Mouse (Mus musculus) liver, embryonic 15.5 days (tissue): ENCODE measurements at regions not wholly inside any gene's neighbourhood (a gene's known extent, or its start where the extent isn't known, plus 50 kb on each side); places are given as distances from the start of the nearest gene placed in this dataset.

ENCODE experiments used
- ATAC-seq: fragments of 200-750 bp; cut with Nextera tagmentation; 2 replicates; pipeline ENCODE4 v1.8.0; 2017; ENCODE audit warnings: moderate number of reproducible peaks, mild to moderate bottlenecking, moderate library complexity; ENCODE audit not compliant: insufficient read depth
- H3K27ac ChIP-seq: fragments of 300-500 bp; sonication (generic); replicated peaks from 2 replicates; pipeline ENCODE4 v1.5.1; 2015; ENCODE audit warnings: mild to moderate bottlenecking, inconsistent platforms
- H3K27me3 ChIP-seq: fragments of 300-500 bp; sonication (generic); 2 replicates; pipeline ENCODE4 v1.6.1; 2015; ENCODE audit warnings: mild to moderate bottlenecking, inconsistent platforms
- H3K36me3 ChIP-seq: fragments of 300-500 bp; sonication (generic); replicated peaks from 2 replicates; pipeline ENCODE4 v1.6.1; 2015; ENCODE audit warnings: moderate library complexity, mild to moderate bottlenecking, inconsistent platforms
- H3K4me1 ChIP-seq: fragments of 300-500 bp; sonication (generic); replicated peaks from 2 replicates; pipeline ENCODE4 v1.6.1; 2015; ENCODE audit warnings: inconsistent platforms
- H3K4me2 ChIP-seq: fragments of 300-500 bp; sonication (generic); 2 replicates; pipeline ENCODE4 v1.6.1; 2015; ENCODE audit warnings: moderate library complexity, mild to moderate bottlenecking, inconsistent platforms
- H3K4me3 ChIP-seq: fragments of 300-500 bp; sonication (generic); replicated peaks from 2 replicates; pipeline ENCODE4 v1.5.1; 2015; ENCODE audit warnings: mild to moderate bottlenecking, inconsistent platforms
- H3K9ac ChIP-seq: fragments of 300-500 bp; sonication (generic); 2 replicates; pipeline ENCODE4 v1.6.1; 2015; ENCODE audit warnings: moderate library complexity, mild to moderate bottlenecking, inconsistent platforms
- H3K9me3 ChIP-seq: fragments of 300-500 bp; sonication (generic); replicated peaks from 2 replicates; pipeline ENCODE4 v1.6.1; 2016; ENCODE audit warnings: inconsistent platforms
- WGBS: fragments of 180-500 bp; shearing (Covaris S2); methylation state at CpG from one replicate; pipeline ENCODE4 v1.1.7; 2015; ENCODE audit warnings: mixed read lengths; ENCODE audit not compliant: insufficient replicate concordance; 5-methylcytosine and 5-hydroxymethylcytosine counted together

DNA sequence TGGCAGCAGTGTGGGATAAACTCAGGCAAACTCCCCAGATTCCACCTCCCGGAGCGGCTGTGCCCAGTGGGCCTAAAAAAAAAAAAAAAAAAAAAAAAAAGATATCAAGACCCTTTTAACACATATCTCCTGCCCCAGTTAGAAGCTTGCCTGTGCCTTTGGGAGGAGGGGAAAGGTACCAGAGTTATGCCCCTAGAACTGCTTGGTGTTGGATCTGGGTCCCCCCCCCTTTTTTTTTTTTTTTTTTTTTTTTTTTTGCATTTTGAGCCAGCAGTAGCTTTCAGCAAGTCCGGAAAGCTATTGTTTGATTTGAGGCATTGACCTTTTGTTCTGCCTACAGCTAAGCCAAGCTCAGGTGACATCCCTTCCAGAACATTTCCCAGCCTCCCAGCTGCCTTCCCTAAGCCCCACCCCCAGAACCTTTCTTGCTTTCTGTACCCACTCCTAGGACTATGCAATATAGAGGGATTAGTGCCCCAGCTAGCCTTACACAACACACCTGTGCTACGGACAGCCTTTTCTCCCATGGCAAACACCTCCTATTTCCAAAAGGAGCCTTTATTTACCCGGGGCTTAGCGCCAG lies 252.1 kb upstream of the Prok2 start:
- no peaks in the 10 kb centered on the region for H3K27me3 ChIP-seq
- H3K4me3 ChIP-seq, result no peak overlapping the region
- no peak overlapping the region for H3K27ac ChIP-seq
- WGBS, result 60% methylated on average over 6 of the region's 6 CpGs
- H3K4me1 ChIP-seq, result no peaks in the 10 kb centered on the region
- ATAC-seq, result no peak
- H3K36me3 ChIP-seq, result no peaks in the 10 kb centered on the region
- no peak overlapping the region for H3K4me2 ChIP-seq
- no peaks in the 10 kb centered on the region for H3K9me3 ChIP-seq
- H3K9ac ChIP-seq, result no peak overlapping the region

DNA sequence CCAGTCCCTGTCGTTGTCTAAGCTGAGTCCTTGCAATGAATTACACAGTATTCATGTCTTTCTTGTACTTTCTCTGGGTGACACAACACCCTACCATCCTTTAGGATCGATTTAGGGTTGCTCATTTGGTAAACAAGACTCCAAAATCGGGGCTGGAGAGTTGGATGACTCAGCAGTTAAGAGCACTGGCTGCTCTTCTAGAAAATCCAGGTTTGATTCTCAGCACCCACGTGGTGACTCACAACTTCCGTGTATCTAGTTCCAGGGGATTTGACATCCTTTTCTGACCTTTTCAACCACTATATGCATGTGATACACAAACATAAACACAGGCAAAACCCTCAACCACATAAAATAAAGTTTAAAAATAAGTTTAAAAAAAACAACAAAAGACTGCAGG lies 250.0 kb upstream of the Prok2 start:
- no peak overlapping the region for H3K4me3 ChIP-seq
- 38% methylated on average over 5 of the region's 5 CpGs for WGBS
- H3K9ac ChIP-seq, result no peak overlapping the region
- peaks cover 4% of the 10 kb centered on the region; the same call in 1 of the 2 replicates for H3K27me3 ChIP-seq
- H3K9me3 ChIP-seq, result no peaks in the 10 kb centered on the region
- H3K27ac ChIP-seq, result no peak overlapping the region
- H3K4me1 ChIP-seq, result no peaks in the 10 kb centered on the region
- H3K36me3 ChIP-seq, result no peaks in the 10 kb centered on the region
- ATAC-seq, result no peak
- no peak overlapping the region for H3K4me2 ChIP-seq

DNA sequence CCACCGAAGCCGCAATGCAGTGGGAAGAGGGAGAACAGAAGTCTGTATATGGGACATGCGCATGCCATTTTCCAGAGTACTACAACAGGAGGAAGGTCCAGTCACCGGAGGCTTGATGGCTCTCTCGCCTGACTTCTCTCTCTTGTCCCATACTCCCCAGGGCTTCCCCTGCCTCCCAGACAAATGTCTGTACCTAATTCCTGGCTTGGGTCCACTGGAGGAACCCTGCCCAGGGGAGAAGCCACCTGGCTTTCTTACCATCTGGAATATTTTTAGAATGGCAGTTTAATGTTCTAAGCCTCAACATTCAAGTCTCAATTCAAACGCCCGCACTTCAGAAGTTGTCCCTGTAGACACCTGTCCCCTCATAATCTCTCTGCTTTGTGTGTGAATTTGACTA lies 249.3 kb upstream of the Prok2 start:
- Histone ChIP-seq H3K4me2 (no peak overlapping the region), H3K4me3 (no peak overlapping the region), H3K27ac (no peak overlapping the region), H3K9me3 (no peaks in the 10 kb centered on the region), H3K9ac (no peak overlapping the region), H3K4me1 (no peaks in the 10 kb centered on the region), H3K36me3 (no peaks in the 10 kb centered on the region), H3K27me3 (peaks cover 4% of the 10 kb centered on the region; the same call in 1 of the 2 replicates)
- no peak for ATAC-seq
- 77% methylated on average over 7 of the region's 7 CpGs for WGBS

DNA sequence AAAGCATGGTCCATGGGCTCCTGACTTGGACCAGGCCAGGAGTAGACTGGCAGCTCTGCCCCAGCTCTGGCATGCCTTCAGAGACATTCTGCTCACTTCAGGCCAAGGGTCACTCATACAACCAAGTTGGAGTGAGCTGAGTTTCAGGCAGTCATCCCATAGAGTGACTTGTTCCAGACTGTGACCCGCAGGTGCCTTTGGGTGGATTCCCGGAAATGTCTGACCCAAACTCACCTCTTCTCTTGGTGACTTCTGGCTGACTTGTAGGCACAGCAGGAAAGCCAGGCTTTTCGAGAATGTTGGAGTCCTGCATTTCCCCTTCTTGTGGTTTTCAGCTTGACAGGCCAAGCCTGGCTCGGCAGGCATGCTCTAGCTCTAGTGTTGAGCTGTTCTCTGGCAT lies 248.3 kb upstream of the Prok2 start:
- WGBS, result 42% methylated on average over 4 of the region's 4 CpGs
- no peak for ATAC-seq
- no peak overlapping the region for H3K9ac ChIP-seq

DNA sequence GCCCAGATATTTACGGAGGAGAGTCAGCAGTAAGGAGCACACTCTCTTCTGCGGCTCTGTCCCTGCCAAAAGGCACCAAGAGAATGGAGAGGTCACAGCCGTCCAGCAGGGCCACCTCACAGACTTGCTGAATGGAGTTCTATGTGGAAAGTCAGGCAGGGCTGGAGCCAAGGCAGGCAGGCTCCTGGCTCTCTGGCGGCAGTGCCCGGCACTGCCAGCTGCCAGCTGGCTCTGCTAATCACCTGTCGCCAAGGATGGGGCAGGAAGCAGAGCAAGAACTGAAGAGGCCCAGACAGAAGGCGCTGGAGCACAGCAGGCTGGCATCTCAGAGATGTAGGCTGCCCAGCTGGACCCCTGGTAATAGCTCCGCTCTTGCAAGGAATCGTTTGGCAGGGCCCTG lies 245.2 kb upstream of the Prok2 start:
- Histone ChIP-seq H3K27me3 (peaks cover 4% of the 10 kb centered on the region; the same call in 1 of the 2 replicates), H3K4me1 (no peaks in the 10 kb centered on the region), H3K36me3 (no peaks in the 10 kb centered on the region), H3K27ac (no peak overlapping the region), H3K4me2 (no peak overlapping the region), H3K4me3 (no peak overlapping the region), H3K9me3 (no peaks in the 10 kb centered on the region), H3K9ac (no peak overlapping the region)
- ATAC-seq, result no peak
- 56% methylated on average over 9 of the region's 9 CpGs for WGBS

More for the DNA sequence above, 248.3 kb upstream of the Prok2 start:
- Histone ChIP-seq H3K27me3 (peaks cover 4% of the 10 kb centered on the region; the same call in 1 of the 2 replicates), H3K36me3 (no peaks in the 10 kb centered on the region), H3K27ac (no peak overlapping the region), H3K4me1 (no peaks in the 10 kb centered on the region), H3K4me2 (no peak overlapping the region), H3K4me3 (no peak overlapping the region), H3K9me3 (no peaks in the 10 kb centered on the region)

DNA sequence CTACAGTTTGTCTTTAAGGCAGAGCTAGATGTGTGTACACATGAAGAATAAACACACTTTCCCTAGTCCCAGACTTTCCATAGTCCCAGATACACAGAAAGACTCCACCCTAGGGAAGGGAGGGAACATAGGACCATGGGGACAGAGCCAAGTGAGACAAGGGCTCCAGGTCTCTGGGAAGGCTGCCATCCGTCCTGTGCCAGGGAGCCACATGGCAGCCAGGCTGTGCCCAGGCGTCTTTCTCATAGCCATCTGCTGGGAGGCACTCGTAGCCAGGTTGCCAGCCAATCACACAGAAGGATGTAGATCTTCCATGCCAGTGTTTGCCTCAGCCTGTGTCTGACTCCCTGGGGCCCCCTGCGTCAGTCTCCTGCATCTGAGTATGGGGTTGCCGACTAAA lies 242.7 kb upstream of the Prok2 start:
- H3K27ac ChIP-seq, result no peak overlapping the region
- H3K9me3 ChIP-seq, result no peaks in the 10 kb centered on the region
- no peaks in the 10 kb centered on the region for H3K4me1 ChIP-seq
- no peak overlapping the region for H3K4me2 ChIP-seq
- WGBS, result 58% methylated on average over 5 of the region's 5 CpGs
- no peak for ATAC-seq
- H3K9ac ChIP-seq, result no peak overlapping the region
- H3K36me3 ChIP-seq, result no peaks in the 10 kb centered on the region
- H3K27me3 ChIP-seq, result peaks cover 4% of the 10 kb centered on the region; the same call in 1 of the 2 replicates
- H3K4me3 ChIP-seq, result no peak overlapping the region

DNA sequence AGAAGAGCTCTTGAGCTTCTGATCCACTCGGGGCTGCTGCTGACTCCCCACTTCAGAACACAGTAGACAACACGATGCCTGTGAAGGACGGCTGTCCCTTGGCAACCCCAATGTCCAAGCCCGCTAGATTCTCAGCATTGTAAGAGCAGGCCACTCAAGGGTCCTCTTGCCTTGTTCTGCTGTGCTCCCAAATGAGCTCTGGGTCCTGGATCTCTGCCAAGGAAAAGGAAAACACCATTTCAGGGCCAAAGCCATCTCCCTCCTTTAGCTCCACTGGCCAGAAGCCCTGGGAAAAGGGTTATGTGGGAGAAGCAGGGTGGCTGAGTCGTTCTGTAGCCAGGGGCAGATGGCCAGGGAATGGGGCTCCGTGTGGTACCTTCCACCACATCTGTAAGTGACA lies 241.3 kb upstream of the Prok2 start:
- Histone ChIP-seq H3K4me2 (no peak overlapping the region), H3K27ac (no peak overlapping the region), H3K36me3 (no peaks in the 10 kb centered on the region), H3K9me3 (no peaks in the 10 kb centered on the region), H3K4me1 (no peaks in the 10 kb centered on the region), H3K9ac (no peak overlapping the region), H3K4me3 (no peak overlapping the region), H3K27me3 (peaks cover 4% of the 10 kb centered on the region; the same call in 1 of the 2 replicates)
- 67% methylated on average over 6 of the region's 6 CpGs for WGBS
- ATAC-seq, result no peak

DNA sequence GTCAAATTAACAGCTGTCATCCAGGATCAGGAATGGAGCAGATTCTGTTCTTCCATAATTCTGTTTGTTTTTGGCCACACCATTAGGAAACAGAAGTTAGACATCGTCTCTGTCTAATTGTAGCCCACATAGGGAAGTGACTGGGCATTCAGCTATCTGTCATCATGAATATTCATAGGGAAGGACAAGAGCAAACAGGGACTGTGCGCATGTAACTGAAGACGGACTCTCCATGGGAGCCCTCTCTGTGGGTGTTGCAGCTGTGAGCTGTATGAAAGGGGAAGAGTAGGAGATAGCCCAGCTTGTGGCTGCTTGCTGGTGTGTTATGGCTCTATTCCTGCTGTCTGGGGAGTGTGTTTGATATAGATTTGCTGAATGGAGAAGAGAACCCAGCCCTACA lies 238.3 kb upstream of the Prok2 start:
- WGBS, result 54% methylated on average over 3 of the region's 3 CpGs
- H3K27ac ChIP-seq, result no peak overlapping the region
- no peaks in the 10 kb centered on the region for H3K4me1 ChIP-seq
- H3K4me2 ChIP-seq, result no peak overlapping the region
- H3K27me3 ChIP-seq, result peaks cover 4% of the 10 kb centered on the region; the same call in 1 of the 2 replicates
- no peak overlapping the region for H3K9ac ChIP-seq
- no peaks in the 10 kb centered on the region for H3K9me3 ChIP-seq
- no peak overlapping the region for H3K4me3 ChIP-seq
- no peak for ATAC-seq
- no peaks in the 10 kb centered on the region for H3K36me3 ChIP-seq

DNA sequence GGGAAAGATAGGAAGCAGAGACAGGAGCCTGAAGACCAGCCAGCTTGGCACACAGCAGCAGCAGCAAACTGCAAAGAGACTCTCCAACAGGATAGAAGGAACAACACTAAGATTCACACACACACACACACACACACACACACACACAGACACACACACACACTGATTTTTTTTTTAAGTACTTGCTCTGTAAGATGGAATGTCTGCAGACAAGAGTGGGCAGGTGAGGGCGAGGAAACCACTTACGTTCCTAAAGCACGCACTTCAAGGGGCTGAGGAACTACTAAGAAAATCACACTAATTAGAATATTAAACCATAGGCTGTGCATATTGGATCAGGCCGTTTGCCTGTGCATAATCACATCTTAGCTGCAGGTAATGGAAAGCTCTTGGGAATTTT lies 237.8 kb upstream of the Prok2 start:
- WGBS, result 64% methylated on average over 4 of the region's 4 CpGs
- Histone ChIP-seq H3K4me2 (no peak overlapping the region), H3K4me3 (no peak overlapping the region), H3K27me3 (peaks cover 4% of the 10 kb centered on the region), H3K27ac (no peak overlapping the region), H3K9me3 (no peaks in the 10 kb centered on the region), H3K9ac (no peak overlapping the region), H3K36me3 (no peaks in the 10 kb centered on the region), H3K4me1 (no peaks in the 10 kb centered on the region)
- no peak for ATAC-seq

DNA sequence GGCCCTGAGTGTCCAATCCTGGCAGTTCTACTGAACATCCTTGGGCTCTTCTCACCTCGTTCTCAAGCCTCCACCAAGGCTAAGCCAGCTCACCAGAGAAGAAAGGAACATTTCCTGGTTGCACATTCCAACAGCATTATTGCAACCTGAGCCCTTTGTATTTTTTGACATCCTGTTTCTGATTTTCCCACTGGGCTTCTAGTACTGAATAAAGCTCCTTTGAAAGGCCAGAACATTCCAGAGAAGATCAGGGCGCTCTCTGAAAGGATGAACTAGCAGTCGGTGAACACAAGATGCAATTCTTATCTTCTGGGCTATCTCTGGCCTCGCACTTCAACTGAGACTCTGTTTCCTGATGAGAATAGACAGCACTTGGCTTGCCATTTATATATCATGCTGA lies 233.2 kb upstream of the Prok2 start:
- peaks cover 7% of the 10 kb centered on the region for H3K27me3 ChIP-seq
- no peaks in the 10 kb centered on the region for H3K36me3 ChIP-seq
- WGBS, result 20% methylated on average over 4 of the region's 4 CpGs
- no peak for ATAC-seq
- no peak overlapping the region for H3K4me2 ChIP-seq
- no peaks in the 10 kb centered on the region for H3K4me1 ChIP-seq
- no peak overlapping the region for H3K4me3 ChIP-seq
- H3K9ac ChIP-seq, result no peak overlapping the region
- H3K27ac ChIP-seq, result no peak overlapping the region
- no peaks in the 10 kb centered on the region for H3K9me3 ChIP-seq

DNA sequence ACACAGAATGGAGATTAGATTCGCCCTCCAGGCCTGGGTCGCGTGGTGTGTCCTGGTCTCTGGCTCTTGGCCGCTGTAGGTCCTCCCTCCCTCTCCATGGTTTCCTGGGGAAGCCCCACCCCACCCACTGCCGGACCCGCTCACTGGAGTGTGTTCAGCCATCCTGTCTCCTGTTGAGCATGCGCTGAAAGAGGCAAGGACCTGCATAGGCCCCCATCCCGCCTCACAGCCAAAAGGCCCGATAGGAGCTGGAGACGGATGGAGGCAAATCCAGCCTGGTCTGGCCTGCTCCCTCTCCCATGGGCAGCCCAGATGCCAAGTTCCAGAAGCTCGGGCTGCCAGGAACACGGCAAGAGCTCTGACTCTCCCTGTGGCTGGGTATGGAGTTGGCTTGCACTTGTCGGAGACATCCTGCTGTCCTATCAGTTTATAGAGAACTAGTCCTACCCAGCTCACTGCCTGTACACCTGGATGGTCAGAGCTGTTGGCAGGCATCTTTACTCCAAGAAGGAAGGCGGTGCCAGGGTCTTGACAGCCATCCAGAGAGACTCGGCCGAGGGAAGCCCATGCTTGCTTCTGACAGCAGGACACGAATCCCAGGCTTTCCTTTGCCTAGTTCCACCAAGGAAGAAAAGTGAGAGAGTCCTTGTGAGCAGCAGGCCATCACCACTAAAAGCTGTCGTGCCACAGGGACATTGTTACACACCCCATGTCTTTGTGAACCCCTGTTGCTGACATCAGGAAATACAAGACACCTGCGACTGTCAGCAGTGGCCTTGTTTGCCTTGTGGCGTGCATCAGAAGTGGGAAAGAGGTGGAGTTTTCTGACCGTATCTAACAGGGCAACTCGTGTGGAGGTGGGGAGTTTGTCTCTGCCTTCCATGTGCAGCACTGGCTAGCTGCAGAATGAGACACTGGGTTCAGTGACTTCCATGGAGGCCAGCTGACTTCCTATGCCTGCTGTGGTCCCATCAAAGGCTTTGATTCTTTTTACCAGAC lies 228.9 kb upstream of the Prok2 start:
- H3K4me3 ChIP-seq, result no peak overlapping the region
- no peak; the same call in 1 of the 2 replicates for ATAC-seq
- WGBS, result 57% methylated on average over 22 of the region's 22 CpGs

More for the DNA sequence above, 228.9 kb upstream of the Prok2 start:
- peaks cover 7% of the 10 kb centered on the region; the same call in 1 of the 2 replicates for H3K27me3 ChIP-seq
- no peaks in the 10 kb centered on the region for H3K36me3 ChIP-seq
- H3K4me1 ChIP-seq, result no peaks in the 10 kb centered on the region
- H3K4me2 ChIP-seq, result no peak overlapping the region
- H3K9me3 ChIP-seq, result no peaks in the 10 kb centered on the region
- H3K9ac ChIP-seq, result no peak overlapping the region
- no peak overlapping the region for H3K27ac ChIP-seq
